Mouse (Mus musculus): ENCODE measurements at regions not wholly inside any gene's neighbourhood (a gene's known extent, or its start where the extent isn't known, plus 50 kb on each side); places are given as distances from the start of the nearest gene placed in this dataset.
"Not testable (repeated sequence)": the region's sequence is repeated elsewhere in the genome, so short reads cannot be mapped to it uniquely, and the experiment has no call there.

DNA sequence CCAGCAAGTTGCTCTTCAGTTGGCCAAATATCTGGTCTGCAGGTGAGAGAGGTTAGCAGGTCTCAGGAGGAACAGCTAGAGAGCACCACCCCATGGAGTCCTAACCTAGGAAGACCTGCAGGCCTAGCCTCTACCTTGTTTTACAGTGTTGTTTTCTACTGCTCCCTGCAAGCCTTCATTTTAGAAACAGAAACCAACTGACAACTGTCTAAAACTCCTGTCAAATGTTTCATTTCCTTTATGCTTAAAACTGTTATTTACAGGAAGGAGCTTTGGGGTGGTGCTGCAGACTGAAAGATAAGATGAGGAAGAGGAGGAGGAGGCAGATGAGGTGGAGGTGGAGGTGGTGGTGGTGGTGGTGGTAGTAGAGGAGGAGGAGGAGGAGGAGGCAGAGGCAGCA, 96.6 kb upstream of the Selenop start:
- no peak for DNase-seq (ENCODE audit: low spot score in 2 of 2)

DNA sequence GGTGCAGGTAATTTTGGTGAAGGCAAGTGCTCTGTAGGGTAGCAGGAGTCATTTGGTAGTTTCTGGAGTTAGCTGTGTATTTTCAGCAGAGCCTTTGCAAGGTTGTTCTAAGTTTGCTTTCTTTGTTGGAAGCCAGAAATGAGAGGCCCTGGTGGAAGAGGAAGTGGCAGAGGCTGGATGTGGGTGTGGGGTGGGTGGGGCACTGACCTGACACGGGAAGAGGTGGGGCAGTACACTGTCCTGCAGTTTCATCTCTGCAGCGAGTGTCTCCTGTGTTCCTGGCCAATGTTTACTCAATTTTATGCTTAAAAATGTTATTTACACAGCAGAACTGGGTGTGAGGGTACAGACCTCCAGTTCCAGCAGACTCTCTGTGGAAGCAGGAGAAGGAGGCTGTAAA, 94.3 kb upstream of the Selenop start:
- no peak for DNase-seq (ENCODE audit: low spot score in 2 of 2)

DNA sequence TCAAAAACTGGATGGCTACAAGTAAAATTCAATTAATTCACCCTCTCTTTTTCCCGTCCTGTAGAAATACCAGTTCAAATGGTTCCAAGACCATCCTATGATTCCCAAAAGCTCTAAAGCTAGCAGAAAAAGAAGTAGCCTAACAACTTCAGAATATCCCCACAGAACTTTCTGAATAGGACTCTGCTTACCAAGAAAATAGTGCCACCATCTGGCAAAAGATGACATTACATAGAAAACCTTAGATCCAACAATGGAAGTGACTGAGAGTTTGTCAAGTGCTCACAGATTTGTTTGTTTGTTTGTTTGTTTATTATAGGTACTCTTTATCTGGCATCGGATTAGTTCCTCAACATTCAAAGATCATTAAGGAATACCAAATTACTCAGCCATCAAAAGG, 93.5 kb upstream of the Selenop start:
- DNase-seq (ENCODE audit: low spot score in 2 of 2) = no peak

DNA sequence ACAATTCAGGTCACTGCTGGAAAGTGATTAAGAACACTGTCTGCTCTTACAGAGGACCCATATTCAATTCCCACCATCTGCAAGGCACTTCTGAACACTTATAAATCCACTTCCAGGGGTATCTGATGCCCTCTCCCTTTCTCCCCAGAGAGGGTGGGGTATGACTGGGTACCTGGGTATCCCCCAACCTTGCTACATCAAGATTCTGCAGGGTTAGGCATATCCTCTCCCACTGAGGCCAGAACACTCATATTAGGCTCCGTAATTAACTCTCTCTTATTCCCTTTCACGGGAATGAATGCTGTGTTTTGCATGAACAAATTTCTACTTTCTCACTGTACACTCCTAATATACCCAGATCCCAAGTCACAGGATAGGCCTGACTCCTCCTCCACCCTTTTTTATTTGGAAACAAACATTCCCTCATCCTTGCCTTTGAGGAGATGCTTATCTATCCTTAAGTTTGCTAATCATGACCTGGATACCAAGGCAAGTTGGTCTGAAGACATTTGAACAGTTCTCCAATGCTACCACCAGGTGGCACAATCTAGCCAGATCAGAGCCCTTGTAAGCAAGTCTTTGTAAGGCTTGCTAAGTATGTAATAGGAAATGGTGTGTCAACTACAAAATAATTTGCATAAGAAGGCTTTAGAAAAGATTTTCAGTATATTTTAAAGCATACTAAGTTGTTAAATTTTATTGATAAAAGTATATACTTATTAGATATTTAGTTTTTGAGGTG, 66.3 kb upstream of the Selenop start:
- DNase-seq (ENCODE audit: low spot score in 2 of 2) = peak in 1 of 2 experiments; percentile 17

DNA sequence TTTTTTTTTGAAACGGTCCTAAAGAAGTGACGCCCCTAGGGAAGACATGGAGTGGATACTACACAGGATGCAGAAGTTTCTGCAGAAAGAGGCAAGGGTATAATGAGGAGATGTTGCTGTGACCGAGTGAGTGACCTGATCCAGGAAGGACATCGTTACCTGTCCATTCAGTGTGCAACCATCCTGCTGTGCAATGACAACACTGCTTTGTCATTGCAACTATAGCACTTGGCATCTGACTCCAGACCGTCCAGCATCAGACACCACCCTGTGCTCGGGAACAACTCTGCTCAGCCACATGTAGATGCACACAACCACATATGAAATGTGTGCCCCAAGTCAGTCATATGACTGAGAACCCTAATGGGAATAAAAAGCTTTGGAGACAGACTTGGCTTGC, 62.8 kb upstream of the Selenop start:
- DNase-seq (ENCODE audit: low spot score in 2 of 2) = no peak

DNA sequence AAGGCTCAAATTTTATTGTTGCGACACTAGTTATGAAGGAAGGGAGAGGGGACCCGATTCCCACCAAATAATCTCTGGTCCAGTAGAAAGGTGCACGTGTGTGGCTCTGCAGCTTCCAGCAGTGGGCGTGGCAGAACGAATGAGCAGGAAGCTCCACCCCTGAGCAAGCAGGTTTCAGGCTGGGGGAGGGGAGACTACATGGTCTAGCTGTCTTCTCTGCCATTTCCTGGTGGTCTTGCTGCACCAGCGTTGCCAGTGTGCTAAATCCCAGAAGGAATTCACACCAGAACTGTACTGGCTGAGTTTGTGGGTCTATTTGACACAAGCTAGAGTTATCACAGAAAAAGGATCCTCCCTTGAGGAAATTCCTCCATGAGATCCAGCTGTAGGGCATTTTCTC, 62.3 kb upstream of the Selenop start:
- DNase-seq (ENCODE audit: low spot score in 2 of 2) = not testable (repeated sequence)

DNA sequence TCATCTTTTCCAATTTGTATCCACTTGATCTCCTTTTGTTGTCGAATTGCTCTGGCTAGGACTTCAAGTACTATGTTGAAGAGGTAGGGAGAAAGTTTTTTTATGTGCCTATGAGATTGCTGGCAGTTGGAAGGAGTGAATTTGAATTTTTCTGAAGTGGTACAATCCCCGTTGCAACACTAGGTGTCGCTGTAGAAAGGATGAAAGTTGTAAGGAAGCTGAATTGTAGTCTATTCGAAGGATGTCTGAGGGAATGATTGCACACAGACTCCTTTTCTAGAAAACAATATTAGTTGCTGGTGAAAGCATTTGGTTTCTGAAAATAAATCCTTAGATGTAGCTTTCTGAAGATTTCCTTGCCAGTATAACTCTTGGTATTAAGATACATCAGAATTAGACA, 54.6 kb upstream of the Selenop start:
- peak in 1 of 2 experiments; percentile 13 for DNase-seq (ENCODE audit: low spot score in 2 of 2)

DNA sequence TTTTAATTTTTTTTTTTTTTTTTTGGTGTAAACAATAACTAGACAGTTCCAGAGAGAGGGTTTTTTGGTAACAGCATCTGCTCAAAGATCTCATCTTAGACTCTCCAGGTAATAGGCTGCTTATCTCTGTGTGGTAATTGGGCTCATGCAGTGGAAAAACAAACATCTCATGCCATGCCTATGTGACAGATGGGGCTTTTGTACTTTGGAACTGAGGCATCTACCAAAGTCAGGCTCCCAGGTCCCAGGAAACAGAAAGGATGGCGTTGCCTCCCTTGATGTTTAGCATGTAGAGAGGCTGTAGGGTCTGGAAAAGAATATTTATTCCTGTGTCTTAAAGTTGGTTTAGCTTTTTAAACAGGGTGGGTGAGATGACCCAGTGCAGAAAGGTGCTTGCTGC, 53.1 kb upstream of the Selenop start:
- no peak for DNase-seq (ENCODE audit: low spot score in 2 of 2)
